ENCODE assay signal across 8 mouse cellular contexts in the genomic region with DNA sequence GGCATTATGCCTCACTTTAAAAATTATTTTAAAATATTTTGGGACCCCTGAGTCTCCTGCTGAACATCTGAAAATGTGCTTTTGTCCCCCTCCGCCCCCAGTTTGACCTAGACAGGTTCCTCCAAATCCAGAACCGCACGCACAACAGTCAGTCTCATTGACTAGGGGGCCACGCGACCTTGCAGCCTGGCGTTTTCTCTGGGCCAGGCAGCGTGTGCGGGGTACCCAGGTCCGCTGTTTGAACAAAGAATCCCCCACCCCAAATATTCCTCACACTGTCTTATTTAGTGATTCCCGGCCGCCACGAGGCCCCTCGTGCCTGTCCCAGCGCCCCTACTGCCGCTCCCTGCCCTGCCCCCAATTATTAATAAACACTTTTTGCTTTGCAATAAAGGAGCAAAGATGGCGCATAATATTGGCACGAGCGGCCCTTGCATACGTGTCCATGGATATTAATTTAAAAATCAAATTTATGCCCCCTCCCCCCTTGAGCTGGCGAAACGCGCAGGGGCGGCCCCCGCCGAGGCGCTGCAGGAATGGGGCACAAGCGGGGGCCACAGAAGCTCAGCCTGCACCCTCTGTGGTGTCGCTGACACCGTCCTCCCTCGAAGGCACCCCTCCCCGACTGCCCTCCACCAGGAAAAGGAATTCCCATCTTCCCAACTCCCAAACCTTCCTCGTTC. TPM values are rescaled to one million over a fixed set of nuclear protein-coding genes. Genes with fewer than 3 reads are reported as not detected.
DNase-seq lines count a peak whose midpoint lies in the region; ATAC-seq and TF ChIP-seq lines count a peak whose summit lies in the region.

No protein-coding gene starts in this region.

- DNase-seq in heart, embryonic 10.5 days (ENCODE audit: low spot score): no peak
- no peak for DNase-seq in heart, adult 8-10 months (ENCODE audit: low spot score)
- DNase-seq in hindbrain, embryonic 10.5 days (ENCODE audit: low spot score): peak; percentile 35
- no peak for DNase-seq in liver, embryonic 13.5 days
- peak; percentile 40 for DNase-seq in retina, postnatal 1 day
- no peak for DNase-seq in B cell, adult 2 months
- DNase-seq in thymus, postnatal 10 days (ENCODE audit: low spot score in 2 of 2): no peak

- under 1% methylated on average over 32 of the region's 32 CpGs for WGBS in heart, embryonic 10.5 days
- WGBS in hindbrain, embryonic 10.5 days: under 1% methylated on average over 32 of the region's 32 CpGs
- WGBS in liver, embryonic 13.5 days (ENCODE audit: insufficient replicate concordance): under 1% methylated on average over 32 of the region's 32 CpGs

- peaks cover 52% of the 10 kb centered on the region for H3K4me1 ChIP-seq in heart, embryonic 10.5 days
- no peaks in the 10 kb centered on the region; the same call in 1 of the 2 replicates for H3K4me1 ChIP-seq in cortical plate, adult 2 months (ENCODE audit: control insufficient read depth, insufficient read depth, low read length)
- peaks cover 93% of the 10 kb centered on the region for H3K4me1 ChIP-seq in hindbrain, embryonic 10.5 days (replicated peaks)
- peaks cover 26% of the 10 kb centered on the region for H3K4me1 ChIP-seq in liver, embryonic 13.5 days (replicated peaks)

- peaks cover 7% of the 10 kb centered on the region; the same call in 1 of the 2 replicates for H3K27me3 ChIP-seq in heart, embryonic 10.5 days (ENCODE audit: insufficient read depth, poor library complexity, severe bottlenecking)
- peaks cover 21% of the 10 kb centered on the region for H3K27me3 ChIP-seq in hindbrain, embryonic 10.5 days (ENCODE audit: insufficient read depth, poor library complexity, severe bottlenecking)
- peaks cover 72% of the 10 kb centered on the region for H3K27me3 ChIP-seq in liver, embryonic 13.5 days

- peak overlapping the region; percentile 85 for H3K4me3 ChIP-seq in heart, embryonic 10.5 days
- peak overlapping the region; percentile 83 for H3K4me3 ChIP-seq in cortical plate, adult 2 months (ENCODE audit: insufficient read depth, low read length)
- H3K4me3 ChIP-seq in hindbrain, embryonic 10.5 days: peak overlapping the region; percentile 86
- peak overlapping the region; percentile 59 for H3K4me3 ChIP-seq in liver, embryonic 13.5 days (replicated peaks)

- no peak for TF ChIP-seq POLR2A in cortical plate, adult 2 months (IDR thresholded peaks at IDR 0.05; ENCODE audit: extremely low read depth, insufficient read depth, low read length)

- H3K27ac ChIP-seq in heart, embryonic 10.5 days: peak overlapping the region; percentile 95
- 0 out of 2 replicates have a peak overlapping the region, but pooled peaks have one; percentile 18 for H3K27ac ChIP-seq in cortical plate, adult 2 months (ENCODE audit: insufficient read depth, low read length)
- H3K27ac ChIP-seq in hindbrain, embryonic 10.5 days: peak overlapping the region; percentile 97
- peak overlapping the region; percentile 81 for H3K27ac ChIP-seq in liver, embryonic 13.5 days

- no peak for TF ChIP-seq CTCF in cortical plate, adult 2 months (IDR thresholded peaks at IDR 0.05; ENCODE audit: extremely low read depth, insufficient read depth, low read length)

- ATAC-seq in liver, embryonic 13.5 days (ENCODE audit: low read depth): no peak

- H3K4me2 ChIP-seq in liver, embryonic 13.5 days: peak overlapping the region; percentile 63

- no peaks in the 10 kb centered on the region for H3K9me3 ChIP-seq in heart, embryonic 10.5 days
- H3K9me3 ChIP-seq in hindbrain, embryonic 10.5 days: no peaks in the 10 kb centered on the region
- H3K9me3 ChIP-seq in liver, embryonic 13.5 days (replicated peaks): no peaks in the 10 kb centered on the region

- H3K36me3 ChIP-seq in heart, embryonic 10.5 days: peaks cover 39% of the 10 kb centered on the region
- peaks cover 42% of the 10 kb centered on the region for H3K36me3 ChIP-seq in hindbrain, embryonic 10.5 days
- peaks cover 29% of the 10 kb centered on the region for H3K36me3 ChIP-seq in liver, embryonic 13.5 days

- peak overlapping the region; percentile 68 for H3K9ac ChIP-seq in liver, embryonic 13.5 days

RNA-seq across cellular contexts. Expression of a gene that starts 0.9 kb away (rescaled TPM):
- 92.1 and 96.5 TPM in 2 replicates for polyA plus RNA-seq in heart, embryonic 10.5 days (2016; fragmentation: Nextera tagmentation; extraction: Ambion mirVana)
- 10 to 100 TPM; 30.1 to 64.0 (median 45.1) TPM for total RNA-seq in heart, adult 8-10 months (2022)
- 27.7 and 28.2 TPM in 2 replicates for polyA plus RNA-seq in cortical plate, adult 2 months (2012; rRNA removed)
- 166 and 220 TPM in 2 replicates for polyA plus RNA-seq in hindbrain, embryonic 10.5 days (2016; fragmentation: Nextera tagmentation; extraction: Ambion mirVana)
- polyA plus RNA-seq in liver, embryonic 13.5 days (2015; fragmentation: Nextera tagmentation; extraction: Ambion mirVana): 36.8 and 50.3 TPM in 2 replicates

RNA-seq across cellular contexts. Expression of a gene that starts 23.9 kb away (rescaled TPM):
- 23.3 and 26.0 TPM in 2 replicates for polyA plus RNA-seq in heart, embryonic 10.5 days (2016; fragmentation: Nextera tagmentation; extraction: Ambion mirVana)
- total RNA-seq in heart, adult 8-10 months (2022): 10 to 100 TPM; 14.6 to 18.2 (median 17.4) TPM
- polyA plus RNA-seq in cortical plate, adult 2 months (2012; rRNA removed): 34.9 and 37.6 TPM in 2 replicates
- polyA plus RNA-seq in hindbrain, embryonic 10.5 days (2016; fragmentation: Nextera tagmentation; extraction: Ambion mirVana): 30.5 and 33.0 TPM in 2 replicates
- polyA plus RNA-seq in liver, embryonic 13.5 days (2015; fragmentation: Nextera tagmentation; extraction: Ambion mirVana): 9.6 and 11.2 TPM in 2 replicates

RNA-seq across cellular contexts. Expression of a gene that starts 42.5 kb away (rescaled TPM):
- polyA plus RNA-seq in heart, embryonic 10.5 days (2016; fragmentation: Nextera tagmentation; extraction: Ambion mirVana): 0.41 and 1.5 TPM in 2 replicates
- not detected for total RNA-seq in heart, adult 8-10 months (2022)
- polyA plus RNA-seq in cortical plate, adult 2 months (2012; rRNA removed): not detected in 2 replicates
- 43.4 and 55.3 TPM in 2 replicates for polyA plus RNA-seq in hindbrain, embryonic 10.5 days (2016; fragmentation: Nextera tagmentation; extraction: Ambion mirVana)
- 0.07 and 0.14 TPM in 2 replicates for polyA plus RNA-seq in liver, embryonic 13.5 days (2015; fragmentation: Nextera tagmentation; extraction: Ambion mirVana)

Comparison
In these comparisons a context has a peak if more than half of its experiments do, and no peak if none do; other contexts are left out.
1. DNase-seq: peak in hindbrain, embryonic 10.5 days (single experiment) and retina, postnatal 1 day (single experiment); none in heart, embryonic 10.5 days (single experiment), heart, adult 8-10 months (single experiment), liver, embryonic 13.5 days (single experiment), B cell, adult 2 months (0 of 2) and thymus, postnatal 10 days (0 of 2).
2. H3K27ac ChIP-seq: peak in every context shown above with its lines; median percentile 97 in hindbrain, embryonic 10.5 days; 95 in heart, embryonic 10.5 days; 81 in liver, embryonic 13.5 days; 18 in cortical plate, adult 2 months.
3. RNA of a gene that starts 42.5 kb away (polyA plus RNA-seq): 43.4 to 55.3 TPM in hindbrain, embryonic 10.5 days; 0.41 to 1.5 TPM in heart, embryonic 10.5 days, 0.07 to 0.14 TPM in liver, embryonic 13.5 days and not detected in cortical plate, adult 2 months; every median in the first group is over 10 times any median in the second.
4. Peak in every context shown above with its lines, with median percentiles within 50 percentile points of each other: H3K4me3 ChIP-seq.